Mouse (Mus musculus): ENCODE data around the gene Smad6. TPM values are rescaled to one million over a fixed set of nuclear protein-coding genes. Genes with fewer than 3 reads are reported as not detected.
A peak's percentile ranks its signal among the peaks of the same experiment; 100 is the strongest.

The Smad6 gene
- polyA plus RNA-seq, 1 experiment: 2.7 TPM

GRCm38 (mm10) chr9:63989641-63990040 is 32.2 kb downstream of the Smad6 start:
- H3K27me3 ChIP-seq (ENCODE audit: control insufficient read depth, insufficient read depth, low read length, poor library complexity, severe bottlenecking): no peaks in the 10 kb centered on the region
- H3K27ac ChIP-seq (ENCODE audit: insufficient read depth, low read length): no peak overlapping the region
- no peaks in the 10 kb centered on the region for H3K9me3 ChIP-seq (replicated peaks; ENCODE audit: control insufficient read depth, insufficient read depth, low read length, poor library complexity, severe bottlenecking)
- H3K4me1 ChIP-seq (ENCODE audit: control insufficient read depth, insufficient read depth, low read length): peaks cover 1% of the 10 kb centered on the region
- H3K9ac ChIP-seq (ENCODE audit: low read depth, poor library complexity, severe bottlenecking): no peak overlapping the region
- no peak for TF ChIP-seq EP300 (IDR thresholded peaks at IDR 0.05; ENCODE audit: insufficient read depth, low read depth, low read length)
- no peak for TF ChIP-seq POLR2A (IDR thresholded peaks at IDR 0.05; ENCODE audit: insufficient read depth, low read length)
- no peak for TF ChIP-seq CTCF (IDR thresholded peaks at IDR 0.05; ENCODE audit: low read depth, low read length)
- H3K36me3 ChIP-seq (ENCODE audit: control insufficient read depth, insufficient read depth, low read length, poor library complexity, severe bottlenecking): no peaks in the 10 kb centered on the region
- H3K4me3 ChIP-seq (ENCODE audit: low read depth, low read length): no peak overlapping the region

DNA sequence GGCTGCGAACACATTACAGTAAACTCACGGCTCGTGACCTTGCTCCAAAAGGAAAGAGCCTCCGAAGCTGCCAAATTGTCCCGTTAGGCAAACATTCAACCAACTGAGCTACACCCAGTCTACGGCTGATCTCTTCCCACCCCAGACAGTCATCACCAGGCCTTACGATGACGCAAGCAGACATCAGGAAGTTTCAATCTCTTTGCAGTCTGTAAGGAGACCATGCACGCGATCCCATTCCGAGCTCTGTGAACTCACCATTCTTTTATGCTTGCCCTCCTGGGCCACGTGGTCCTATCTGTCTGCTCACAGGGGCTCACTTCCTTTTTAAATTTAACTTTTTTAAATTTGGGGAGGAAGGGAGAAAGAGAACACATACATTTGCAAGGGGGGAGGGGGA is 32.6 kb downstream of the Smad6 start:
- Histone ChIP-seq H3K4me3 (ENCODE audit: low read depth, low read length) (no peak overlapping the region), H3K9me3 (replicated peaks; ENCODE audit: control insufficient read depth, insufficient read depth, low read length, poor library complexity, severe bottlenecking) (no peaks in the 10 kb centered on the region), H3K27ac (ENCODE audit: insufficient read depth, low read length) (no peak overlapping the region), H3K36me3 (ENCODE audit: control insufficient read depth, insufficient read depth, low read length, poor library complexity, severe bottlenecking) (no peaks in the 10 kb centered on the region), H3K27me3 (ENCODE audit: control insufficient read depth, insufficient read depth, low read length, poor library complexity, severe bottlenecking) (no peaks in the 10 kb centered on the region), H3K9ac (ENCODE audit: low read depth, poor library complexity, severe bottlenecking) (no peak overlapping the region), H3K4me1 (ENCODE audit: control insufficient read depth, insufficient read depth, low read length) (peaks cover 1% of the 10 kb centered on the region)
- TF ChIP-seq POLR2A (IDR thresholded peaks at IDR 0.05; ENCODE audit: insufficient read depth, low read length) (no peak), CTCF (IDR thresholded peaks at IDR 0.05; ENCODE audit: low read depth, low read length) (no peak)

DNA sequence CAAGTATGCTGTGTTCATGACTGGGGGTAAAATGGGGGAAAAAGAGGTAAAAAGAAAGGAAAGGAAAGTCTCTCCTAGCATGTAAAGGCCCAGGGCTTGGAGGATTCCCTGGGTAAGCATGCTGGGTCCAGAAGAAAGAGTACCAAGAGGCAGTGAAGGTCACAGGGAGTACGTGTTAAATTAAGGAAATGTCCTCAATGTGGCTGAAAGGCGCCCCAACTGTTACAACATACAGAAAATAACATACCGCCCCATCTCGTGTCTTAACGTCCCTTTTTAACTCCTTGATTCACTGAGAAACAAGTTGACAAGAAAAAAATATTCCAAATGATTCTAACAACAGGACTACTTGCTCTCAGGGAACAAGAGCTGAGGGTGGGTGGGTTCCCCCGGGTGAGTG is 36.7 kb downstream of the Smad6 start:
- no peak overlapping the region for H3K27ac ChIP-seq (ENCODE audit: insufficient read depth, low read length)
- no peaks in the 10 kb centered on the region for H3K9me3 ChIP-seq (replicated peaks; ENCODE audit: control insufficient read depth, insufficient read depth, low read length, poor library complexity, severe bottlenecking)
- H3K27me3 ChIP-seq (ENCODE audit: control insufficient read depth, insufficient read depth, low read length, poor library complexity, severe bottlenecking): no peaks in the 10 kb centered on the region
- peaks cover 9% of the 10 kb centered on the region for H3K4me1 ChIP-seq (ENCODE audit: control insufficient read depth, insufficient read depth, low read length)
- no peak overlapping the region for H3K4me3 ChIP-seq (ENCODE audit: low read depth, low read length)
- H3K36me3 ChIP-seq (ENCODE audit: control insufficient read depth, insufficient read depth, low read length, poor library complexity, severe bottlenecking): no peaks in the 10 kb centered on the region
- H3K9ac ChIP-seq (ENCODE audit: low read depth, poor library complexity, severe bottlenecking): no peak overlapping the region
- TF ChIP-seq CTCF (IDR thresholded peaks at IDR 0.05; ENCODE audit: low read depth, low read length): no peak
- no peak for TF ChIP-seq EP300 (IDR thresholded peaks at IDR 0.05; ENCODE audit: insufficient read depth, low read depth, low read length)
- TF ChIP-seq POLR2A (IDR thresholded peaks at IDR 0.05; ENCODE audit: insufficient read depth, low read length): no peak

- peaks cover 9% of the 10 kb centered on the region for H3K4me1 ChIP-seq (ENCODE audit: control insufficient read depth, insufficient read depth, low read length)
- H3K4me3 ChIP-seq (ENCODE audit: low read depth, low read length): no peak overlapping the region
- no peaks in the 10 kb centered on the region for H3K9me3 ChIP-seq (replicated peaks; ENCODE audit: control insufficient read depth, insufficient read depth, low read length, poor library complexity, severe bottlenecking)
- no peak overlapping the region for H3K9ac ChIP-seq (ENCODE audit: low read depth, poor library complexity, severe bottlenecking)
- no peak for TF ChIP-seq EP300 (IDR thresholded peaks at IDR 0.05; ENCODE audit: insufficient read depth, low read depth, low read length)
- TF ChIP-seq CTCF (IDR thresholded peaks at IDR 0.05; ENCODE audit: low read depth, low read length): peak; percentile 54
- TF ChIP-seq POLR2A (IDR thresholded peaks at IDR 0.05; ENCODE audit: insufficient read depth, low read length): no peak
- H3K27me3 ChIP-seq (ENCODE audit: control insufficient read depth, insufficient read depth, low read length, poor library complexity, severe bottlenecking): no peaks in the 10 kb centered on the region
- H3K36me3 ChIP-seq (ENCODE audit: control insufficient read depth, insufficient read depth, low read length, poor library complexity, severe bottlenecking): no peaks in the 10 kb centered on the region
- no peak overlapping the region for H3K27ac ChIP-seq (ENCODE audit: insufficient read depth, low read length)
Observed at GRCm38 (mm10) chr9:63982937-63983632, 38.8 kb downstream of the Smad6 start.

- peaks cover 9% of the 10 kb centered on the region for H3K4me1 ChIP-seq (ENCODE audit: control insufficient read depth, insufficient read depth, low read length)
- no peaks in the 10 kb centered on the region for H3K27me3 ChIP-seq (ENCODE audit: control insufficient read depth, insufficient read depth, low read length, poor library complexity, severe bottlenecking)
- H3K4me3 ChIP-seq (ENCODE audit: low read depth, low read length): no peak overlapping the region
- no peaks in the 10 kb centered on the region for H3K9me3 ChIP-seq (replicated peaks; ENCODE audit: control insufficient read depth, insufficient read depth, low read length, poor library complexity, severe bottlenecking)
- no peaks in the 10 kb centered on the region for H3K36me3 ChIP-seq (ENCODE audit: control insufficient read depth, insufficient read depth, low read length, poor library complexity, severe bottlenecking)
- no peak for TF ChIP-seq EP300 (IDR thresholded peaks at IDR 0.05; ENCODE audit: insufficient read depth, low read depth, low read length)
- no peak for TF ChIP-seq POLR2A (IDR thresholded peaks at IDR 0.05; ENCODE audit: insufficient read depth, low read length)
- TF ChIP-seq CTCF (IDR thresholded peaks at IDR 0.05; ENCODE audit: low read depth, low read length): no peak
- H3K27ac ChIP-seq (ENCODE audit: insufficient read depth, low read length): no peak overlapping the region
- no peak overlapping the region for H3K9ac ChIP-seq (ENCODE audit: low read depth, poor library complexity, severe bottlenecking)
Observed at GRCm38 (mm10) chr9:63981912-63982311, 39.9 kb downstream of the Smad6 start.

- Histone ChIP-seq H3K4me3 (ENCODE audit: low read depth, low read length) (no peak overlapping the region), H3K27ac (ENCODE audit: insufficient read depth, low read length) (no peak overlapping the region), H3K36me3 (ENCODE audit: control insufficient read depth, insufficient read depth, low read length, poor library complexity, severe bottlenecking) (no peaks in the 10 kb centered on the region), H3K4me1 (ENCODE audit: control insufficient read depth, insufficient read depth, low read length) (peaks cover 9% of the 10 kb centered on the region), H3K27me3 (ENCODE audit: control insufficient read depth, insufficient read depth, low read length, poor library complexity, severe bottlenecking) (no peaks in the 10 kb centered on the region), H3K9ac (ENCODE audit: low read depth, poor library complexity, severe bottlenecking) (no peak overlapping the region), H3K9me3 (replicated peaks; ENCODE audit: control insufficient read depth, insufficient read depth, low read length, poor library complexity, severe bottlenecking) (no peaks in the 10 kb centered on the region)
- TF ChIP-seq EP300 (IDR thresholded peaks at IDR 0.05; ENCODE audit: insufficient read depth, low read depth, low read length): no peak
- TF ChIP-seq POLR2A (IDR thresholded peaks at IDR 0.05; ENCODE audit: insufficient read depth, low read length): no peak
- TF ChIP-seq CTCF (IDR thresholded peaks at IDR 0.05; ENCODE audit: low read depth, low read length): no peak
Observed at GRCm38 (mm10) chr9:63981371-63981770, 40.5 kb downstream of the Smad6 start.
